In the genomic region with DNA sequence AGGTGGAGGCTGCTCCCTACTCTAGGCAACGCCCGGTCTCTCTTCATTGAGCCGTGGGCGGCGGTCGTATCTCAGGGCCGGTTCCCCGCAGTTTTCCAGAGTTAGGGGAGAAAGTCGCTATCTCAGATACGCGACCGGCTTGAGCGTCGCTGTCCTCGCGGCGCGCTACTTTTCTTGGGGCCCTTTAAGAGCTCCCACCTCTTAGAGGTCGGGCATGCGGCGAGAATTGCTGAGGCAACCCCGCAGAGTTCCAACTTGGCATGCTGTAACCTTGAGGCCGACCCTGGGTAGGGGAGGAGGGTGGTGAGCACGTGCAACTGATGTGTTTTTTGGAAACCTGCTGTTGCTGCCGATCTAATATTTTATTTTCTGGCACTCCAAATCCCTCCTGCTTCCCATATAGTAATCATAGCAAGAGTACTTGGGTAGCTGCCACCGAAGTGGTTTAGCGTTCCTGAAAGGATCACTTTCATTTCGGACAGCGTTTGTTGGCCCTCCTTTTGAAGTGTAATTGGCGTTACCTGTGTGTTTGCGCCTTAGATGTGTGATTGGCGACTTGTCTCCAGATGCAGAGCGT, we compare ENCODE assay signal across 8 mouse cellular contexts. TPM values are rescaled to one million over a fixed set of nuclear protein-coding genes. Genes with fewer than 3 reads are reported as not detected.
DNase-seq lines count a peak whose midpoint lies in the region; ATAC-seq and TF ChIP-seq lines count a peak whose summit lies in the region.

No protein-coding gene starts in this region.

- TF ChIP-seq EP300 in ES-Bruce4 (IDR thresholded peaks at IDR 0.05; ENCODE audit: insufficient read depth, low read depth, low read length) = no peak

- no peak for TF ChIP-seq POLR2A in ES-Bruce4 (IDR thresholded peaks at IDR 0.05; ENCODE audit: insufficient read depth, low read length)
- no peak for TF ChIP-seq POLR2A in liver, adult 2 months (IDR thresholded peaks at IDR 0.05; ENCODE audit: extremely low read depth, insufficient read depth, low read length)

- no peak for TF ChIP-seq CTCF in ES-Bruce4 (IDR thresholded peaks at IDR 0.05; ENCODE audit: low read depth, low read length)
- no peak for TF ChIP-seq CTCF in liver, adult 2 months (IDR thresholded peaks at IDR 0.05; ENCODE audit: low read depth, low read length)

- peaks cover 10% of the 10 kb centered on the region; the same call in 1 of the 2 replicates for H3K79me2 ChIP-seq in liver, adult 2 months (ENCODE audit: control insufficient read depth, insufficient read depth, low read length)

- no peaks in the 10 kb centered on the region for H3K27me3 ChIP-seq in heart, embryonic 12.5 days (replicated peaks)
- H3K27me3 ChIP-seq in ES-Bruce4 (ENCODE audit: control insufficient read depth, insufficient read depth, low read length, poor library complexity, severe bottlenecking) = no peaks in the 10 kb centered on the region
- 0 out of 2 replicates have a peak, but pooled peaks cover 4% of the 10 kb centered on the region for H3K27me3 ChIP-seq in forebrain, embryonic 12.5 days
- no peaks in the 10 kb centered on the region for H3K27me3 ChIP-seq in liver, adult 2 months (ENCODE audit: control insufficient read depth, insufficient read depth, low read length)
- H3K27me3 ChIP-seq in stomach, embryonic 14.5 days (ENCODE audit: control insufficient read depth, insufficient read depth, low read length) = no peaks in the 10 kb centered on the region

- H3K36me3 ChIP-seq in heart, embryonic 12.5 days = peaks cover 20% of the 10 kb centered on the region
- H3K36me3 ChIP-seq in ES-Bruce4 (ENCODE audit: control insufficient read depth, insufficient read depth, low read length, poor library complexity, severe bottlenecking) = peaks cover 24% of the 10 kb centered on the region
- peaks cover 19% of the 10 kb centered on the region; the same call in 1 of the 2 replicates for H3K36me3 ChIP-seq in forebrain, embryonic 12.5 days (replicated peaks)
- H3K36me3 ChIP-seq in liver, adult 2 months (ENCODE audit: control insufficient read depth, insufficient read depth, low read length) = peaks cover 24% of the 10 kb centered on the region
- peaks cover 17% of the 10 kb centered on the region for H3K36me3 ChIP-seq in stomach, embryonic 14.5 days (ENCODE audit: control insufficient read depth, insufficient read depth, low read length)

- no peak overlapping the region for H3K27ac ChIP-seq in heart, embryonic 12.5 days (ENCODE audit: poor library complexity, severe bottlenecking)
- H3K27ac ChIP-seq in ES-Bruce4 (ENCODE audit: insufficient read depth, low read length) = no peak overlapping the region
- H3K27ac ChIP-seq in forebrain, embryonic 12.5 days = no peak overlapping the region
- peak overlapping the region; percentile 56 for H3K27ac ChIP-seq in liver, adult 2 months (replicated peaks; ENCODE audit: insufficient read depth, low read depth, low read length)
- H3K27ac ChIP-seq in stomach, embryonic 14.5 days (ENCODE audit: low read length) = peak overlapping the region; percentile 48; the same call in 1 of the 2 replicates

- no peak for DNase-seq in heart, adult 8-10 months (ENCODE audit: low spot score)
- DNase-seq in liver, adult 2 months (ENCODE audit: extremely low read depth, low read depth, low spot score) = peak; percentile 35
- no peak for DNase-seq in natural killer cell, adult 2 months (ENCODE audit: low spot score in 2 of 2)
- no peak for DNase-seq in layer of hippocampus, adult 8-10 months (ENCODE audit: low spot score in 2 of 2)

- WGBS in heart, embryonic 12.5 days = 2% methylated on average over 33 of the region's 33 CpGs
- WGBS in forebrain, embryonic 12.5 days = 2% methylated on average over 33 of the region's 33 CpGs
- WGBS in liver, adult 2 months = under 1% methylated on average over 32 of the region's 33 CpGs
- 1% methylated on average over 33 of the region's 33 CpGs for WGBS in stomach, embryonic 14.5 days

- H3K9me3 ChIP-seq in heart, embryonic 12.5 days (replicated peaks) = no peaks in the 10 kb centered on the region
- H3K9me3 ChIP-seq in ES-Bruce4 (replicated peaks; ENCODE audit: control insufficient read depth, insufficient read depth, low read length, poor library complexity, severe bottlenecking) = no peaks in the 10 kb centered on the region
- H3K9me3 ChIP-seq in forebrain, embryonic 12.5 days = no peaks in the 10 kb centered on the region
- no peaks in the 10 kb centered on the region for H3K9me3 ChIP-seq in stomach, embryonic 14.5 days (ENCODE audit: control insufficient read depth, low read depth, low read length)

- ATAC-seq in heart, embryonic 12.5 days (ENCODE audit: insufficient number of reproducible peaks, low FRiP score) = peak; percentile 76
- ATAC-seq in forebrain, embryonic 12.5 days (ENCODE audit: low FRiP score) = peak; percentile 77; the same call in 1 of the 2 replicates
- peak; percentile 76 for ATAC-seq in stomach, embryonic 14.5 days (ENCODE audit: insufficient number of reproducible peaks, insufficient read depth, low FRiP score, low read depth)

- H3K4me2 ChIP-seq in heart, embryonic 12.5 days = peak overlapping the region; percentile 98
- peak overlapping the region; percentile 94 for H3K4me2 ChIP-seq in forebrain, embryonic 12.5 days
- peak overlapping the region; percentile 80 for H3K4me2 ChIP-seq in stomach, embryonic 14.5 days (replicated peaks; ENCODE audit: low read depth, low read length)

- H3K4me3 ChIP-seq in heart, embryonic 12.5 days = peak overlapping the region; percentile 80
- H3K4me3 ChIP-seq in ES-Bruce4 (ENCODE audit: low read depth, low read length) = peak overlapping the region; percentile 98
- H3K4me3 ChIP-seq in forebrain, embryonic 12.5 days (replicated peaks) = peak overlapping the region; percentile 79
- H3K4me3 ChIP-seq in liver, adult 2 months (ENCODE audit: insufficient read depth, low read depth, low read length) = peak overlapping the region; percentile 98
- H3K4me3 ChIP-seq in stomach, embryonic 14.5 days (ENCODE audit: low read depth, low read length) = peak overlapping the region; percentile 82

- peaks cover 10% of the 10 kb centered on the region for H3K4me1 ChIP-seq in heart, embryonic 12.5 days (replicated peaks)
- no peaks in the 10 kb centered on the region for H3K4me1 ChIP-seq in ES-Bruce4 (ENCODE audit: control insufficient read depth, insufficient read depth, low read length)
- peaks cover 11% of the 10 kb centered on the region for H3K4me1 ChIP-seq in forebrain, embryonic 12.5 days
- H3K4me1 ChIP-seq in liver, adult 2 months (ENCODE audit: control insufficient read depth, insufficient read depth, low read length) = peaks cover 4% of the 10 kb centered on the region; the same call in 1 of the 2 replicates
- H3K4me1 ChIP-seq in stomach, embryonic 14.5 days (ENCODE audit: control insufficient read depth, insufficient read depth, low read length) = 0 out of 2 replicates have a peak, but pooled peaks cover 5% of the 10 kb centered on the region

- H3K9ac ChIP-seq in heart, embryonic 12.5 days = peak overlapping the region; percentile 75
- H3K9ac ChIP-seq in ES-Bruce4 (ENCODE audit: low read depth, poor library complexity, severe bottlenecking) = peak overlapping the region; percentile 77
- H3K9ac ChIP-seq in forebrain, embryonic 12.5 days = peak overlapping the region; percentile 63
- peak overlapping the region; percentile 95 for H3K9ac ChIP-seq in liver, adult 2 months (ENCODE audit: low read depth, low read length)
- peak overlapping the region; percentile 71 for H3K9ac ChIP-seq in stomach, embryonic 14.5 days (replicated peaks; ENCODE audit: low read depth, low read length)

RNA-seq across cellular contexts. Expression of a gene that starts 0.5 kb away (rescaled TPM):
- 48.8 and 50.8 TPM in 2 replicates for polyA plus RNA-seq in heart, embryonic 12.5 days (2016; fragmentation: Nextera tagmentation; extraction: Ambion mirVana)
- total RNA-seq in heart, adult 8-10 months (2022) = 10 to 100 TPM; 28.5 to 35.1 (median 33.0) TPM
- polyA plus RNA-seq in ES-Bruce4 (2011; ENCODE audit: insufficient read depth, insufficient read length, low read depth, missing spikeins) = 50.2 and 53.9 TPM in 2 replicates
- polyA plus RNA-seq in forebrain, embryonic 12.5 days (2016; fragmentation: Nextera tagmentation; extraction: Ambion mirVana) = 77.2 and 83.1 TPM in 2 replicates
- 18.5 and 19.8 TPM in 2 replicates for total RNA-seq in liver, adult 2 months (2014; rRNA removed)
- polyA plus RNA-seq in liver, adult 2 months (2012; rRNA removed) = 9.2 and 13.7 TPM in 2 replicates
- polyA plus RNA-seq in stomach, embryonic 14.5 days (2014; fragmentation: Nextera tagmentation; extraction: Ambion mirVana) = 59.8 and 64.3 TPM in 2 replicates
- 10 to 100 TPM; 41.4 to 60.5 (median 46.7) TPM for total RNA-seq in layer of hippocampus, adult 8-10 months (2022)

RNA-seq across cellular contexts. Expression of a gene that starts 20.5 kb away (rescaled TPM):
- polyA plus RNA-seq in heart, embryonic 12.5 days (2016; fragmentation: Nextera tagmentation; extraction: Ambion mirVana) = not detected in 2 replicates
- total RNA-seq in heart, adult 8-10 months (2022) = not detected
- polyA plus RNA-seq in ES-Bruce4 (2011; ENCODE audit: insufficient read depth, insufficient read length, low read depth, missing spikeins) = not detected in 2 replicates
- polyA plus RNA-seq in forebrain, embryonic 12.5 days (2016; fragmentation: Nextera tagmentation; extraction: Ambion mirVana) = not detected in 2 replicates
- 0.09 and 0.20 TPM in 2 replicates for total RNA-seq in liver, adult 2 months (2014; rRNA removed)
- not detected in 2 replicates for polyA plus RNA-seq in liver, adult 2 months (2012; rRNA removed)
- not detected in 2 replicates for polyA plus RNA-seq in stomach, embryonic 14.5 days (2014; fragmentation: Nextera tagmentation; extraction: Ambion mirVana)
- not detected for total RNA-seq in layer of hippocampus, adult 8-10 months (2022)

RNA-seq across cellular contexts. Expression of a gene that starts 30.5 kb away (rescaled TPM):
- 31.1 and 33.4 TPM in 2 replicates for polyA plus RNA-seq in heart, embryonic 12.5 days (2016; fragmentation: Nextera tagmentation; extraction: Ambion mirVana)
- 10 to 100 TPM; 47.7 to 62.5 (median 52.1) TPM for total RNA-seq in heart, adult 8-10 months (2022)
- polyA plus RNA-seq in ES-Bruce4 (2011; ENCODE audit: insufficient read depth, insufficient read length, low read depth, missing spikeins) = 44.6 and 47.9 TPM in 2 replicates
- polyA plus RNA-seq in forebrain, embryonic 12.5 days (2016; fragmentation: Nextera tagmentation; extraction: Ambion mirVana) = 48.3 and 48.7 TPM in 2 replicates
- total RNA-seq in liver, adult 2 months (2014; rRNA removed) = 40.1 and 49.2 TPM in 2 replicates
- 8.6 and 9.8 TPM in 2 replicates for polyA plus RNA-seq in liver, adult 2 months (2012; rRNA removed)
- polyA plus RNA-seq in stomach, embryonic 14.5 days (2014; fragmentation: Nextera tagmentation; extraction: Ambion mirVana) = 49.3 and 51.6 TPM in 2 replicates
- 100 to 1,000 TPM in 3 of 4 experiments, 10 to 100 TPM in 1; 97.6 to 107 (median 104) TPM for total RNA-seq in layer of hippocampus, adult 8-10 months (2022)

Comparison
In these comparisons a context has a peak if more than half of its experiments do, and no peak if none do; other contexts are left out.
1. H3K27ac ChIP-seq: peak in liver, adult 2 months (single experiment) and stomach, embryonic 14.5 days (single experiment); none in heart, embryonic 12.5 days (single experiment), ES-Bruce4 (single experiment) and forebrain, embryonic 12.5 days (single experiment).
2. Peak in every context shown above with its lines, with median percentiles within 50 percentile points of each other: ATAC-seq, H3K4me2 ChIP-seq, H3K4me3 ChIP-seq and H3K9ac ChIP-seq.